Comparison of ENCODE assay signal across 17 mouse cellular contexts in genomic region chr6:21701131-21701530, GRCm38 (mm10).
"Had no signal": no experiment of that assay in that cellular context is flagged by ENCODE, and none has a peak within 500 bp of the region (broad histone marks: within the 10 kb centered on the region; RNA-seq: fewer than 3 reads in every experiment).

No protein-coding gene starts in this region.

- DNase-seq: lung, adult 18-20 months; lung, embryonic 14.5 days; lung, postnatal 10 days; lung, postnatal 4 days; retina, postnatal 1 day; right cerebral cortex, adult 18-20 months; right cerebral cortex, postnatal 25 days; right cerebral cortex, postnatal 4 days; spleen, adult 18-20 months; thymus, adult 18-20 months; thymus, postnatal 14 days; thymus, postnatal 36 days had no signal

- H3K36me3 ChIP-seq: midbrain, embryonic 12.5 days; midbrain, embryonic 15.5 days; neural tube, embryonic 13.5 days; neural tube, embryonic 15.5 days had no signal

- H3K27ac ChIP-seq: midbrain, embryonic 12.5 days; midbrain, embryonic 15.5 days; neural tube, embryonic 13.5 days; neural tube, embryonic 15.5 days had no signal

- H3K4me1 ChIP-seq: midbrain, embryonic 12.5 days; midbrain, embryonic 15.5 days; neural tube, embryonic 13.5 days; neural tube, embryonic 15.5 days had no signal

- H3K9ac ChIP-seq: lung, embryonic 14.5 days; midbrain, embryonic 12.5 days; midbrain, embryonic 15.5 days; neural tube, embryonic 13.5 days; neural tube, embryonic 15.5 days had no signal

- ATAC-seq: midbrain, embryonic 15.5 days had no signal

- H3K27me3 ChIP-seq: midbrain, embryonic 12.5 days; midbrain, embryonic 15.5 days; neural tube, embryonic 13.5 days; neural tube, embryonic 15.5 days had no signal

- H3K9me3 ChIP-seq: midbrain, embryonic 12.5 days; midbrain, embryonic 15.5 days; neural tube, embryonic 13.5 days; neural tube, embryonic 15.5 days had no signal

- H3K4me2 ChIP-seq: lung, embryonic 14.5 days; midbrain, embryonic 12.5 days; midbrain, embryonic 15.5 days; neural tube, embryonic 13.5 days; neural tube, embryonic 15.5 days had no signal

- H3K4me3 ChIP-seq: midbrain, embryonic 12.5 days; midbrain, embryonic 15.5 days; myocyte; neural tube, embryonic 13.5 days; neural tube, embryonic 15.5 days had no signal
